Mouse (Mus musculus) cerebellum, postnatal 10 days (tissue): ENCODE data around the gene Dpp7.
A peak's percentile ranks its signal among the peaks of the same experiment; 100 is the strongest.

Source experiments
- DNase-seq, 2 experiments: peaks; one replicate each; pipeline ENCODE4 v3.0.0; 2021; ENCODE audit warnings: mixed read lengths in 2 of 2

The Dpp7 gene

DNA sequence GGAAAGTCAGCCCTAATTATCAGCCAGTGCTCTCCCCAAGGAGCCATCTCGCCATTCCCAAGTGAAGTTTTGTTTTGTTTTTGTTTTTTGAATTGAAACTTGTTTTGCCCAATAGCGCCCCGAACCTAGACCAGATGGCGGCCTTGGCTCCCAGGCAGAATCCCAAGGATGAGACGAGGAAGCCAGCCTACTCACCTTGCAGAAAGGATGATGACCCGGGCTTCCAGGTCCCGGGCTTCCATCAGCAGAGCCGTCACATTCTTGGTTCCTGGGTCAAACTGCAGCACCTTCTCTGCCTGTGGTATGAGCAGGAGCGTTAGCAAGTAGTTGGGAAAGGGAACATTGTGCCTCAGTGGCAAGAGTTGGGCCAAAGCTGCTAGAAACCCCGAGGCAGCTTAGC lies 46.0 kb downstream of the Dpp7 start:
- peak; percentile 32 to 45 for DNase-seq

DNA sequence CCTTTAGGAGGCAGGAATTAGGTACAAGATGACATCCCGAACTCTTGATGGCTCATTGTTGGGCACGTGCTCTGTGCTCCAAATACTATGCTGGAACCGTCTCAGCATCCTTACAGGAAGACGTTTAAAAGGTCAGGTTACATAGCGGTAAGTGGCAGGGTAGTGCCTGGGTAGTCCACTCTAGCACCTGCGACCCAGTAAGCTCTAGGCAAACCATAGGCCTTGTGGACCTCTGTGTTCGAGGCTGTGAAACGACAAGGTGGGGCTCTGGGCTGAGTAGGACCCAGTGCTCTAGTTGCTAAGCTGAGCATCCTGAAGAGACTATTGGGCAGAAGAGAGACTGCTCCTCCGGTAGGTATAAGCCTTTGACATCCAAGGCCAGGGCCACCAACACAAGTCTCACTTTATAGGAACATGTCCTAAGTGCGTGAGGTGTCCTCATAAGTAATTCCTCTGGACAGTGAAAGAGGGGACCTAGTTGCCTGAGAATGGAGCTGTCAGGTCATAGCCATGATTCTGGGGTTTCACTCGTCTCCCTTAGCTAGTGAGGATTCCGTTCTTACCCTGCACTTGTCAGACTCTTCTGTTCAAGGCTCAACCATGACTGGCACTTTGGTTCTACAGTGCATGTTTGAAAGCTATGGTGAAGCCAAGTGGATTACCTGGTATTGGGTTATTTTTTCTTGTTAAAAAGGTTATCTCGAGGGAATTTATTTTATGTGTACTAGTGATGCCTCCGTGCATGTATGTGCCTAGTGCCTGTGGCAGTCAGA lies 50.4 kb downstream of the Dpp7 start:
- peak in 1 of 2 experiments; percentile 25 for DNase-seq

DNA sequence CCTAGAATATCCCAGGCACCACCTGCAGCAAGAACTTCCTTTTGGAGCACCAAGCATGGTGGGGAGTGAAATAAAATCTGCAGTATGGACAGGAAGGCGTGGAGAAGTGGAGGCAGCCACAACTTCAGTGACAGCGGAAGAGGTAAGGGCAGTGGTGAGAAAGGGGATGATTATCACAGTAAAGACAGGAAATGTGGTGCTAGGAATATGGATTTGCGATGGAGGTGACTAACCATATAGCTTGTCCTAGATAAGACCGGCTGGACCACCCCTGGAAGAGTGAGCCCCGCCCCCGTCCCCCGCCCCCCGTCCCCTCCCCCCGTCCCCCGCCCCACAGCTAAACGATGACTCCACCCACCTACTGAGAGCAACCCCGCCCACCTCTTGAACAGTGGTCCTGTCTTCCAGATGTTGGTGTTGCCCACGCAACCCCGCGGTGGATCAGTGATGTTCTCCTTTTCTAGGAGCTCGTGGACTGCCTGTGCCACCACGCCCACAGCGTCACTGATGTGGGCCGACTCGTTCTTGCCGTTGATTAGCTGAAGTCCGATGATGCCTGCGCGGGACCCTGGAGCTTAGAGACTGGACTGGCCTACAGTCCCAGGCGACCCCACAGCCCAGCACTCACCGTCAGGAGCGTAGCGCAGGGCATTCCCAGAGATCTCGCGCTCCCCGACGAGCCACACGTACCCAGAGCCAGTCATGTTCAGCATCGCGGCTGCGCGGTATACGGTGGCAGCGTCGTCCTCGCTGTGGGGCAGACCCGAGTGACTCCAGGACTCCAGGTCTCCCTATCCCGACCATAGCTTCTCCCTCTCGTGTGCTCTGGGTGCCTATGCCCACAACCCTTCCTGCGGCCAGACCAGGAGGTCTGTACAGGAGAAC lies 51.3 kb downstream of the Dpp7 start:
- peak; percentile 63 to 64 for DNase-seq

- peak; percentile 84 to 90 for DNase-seq
Measured at GRCm38 (mm10) chr2:25303931-25304656, 52.1 kb downstream of the Dpp7 start.

GRCm38 (mm10) chr2:25303452-25303851 lies 52.7 kb downstream of the Dpp7 start:
- peak; percentile 59 to 63 for DNase-seq
